ENCODE assay signal across 8 mouse cellular contexts in the genomic region with DNA sequence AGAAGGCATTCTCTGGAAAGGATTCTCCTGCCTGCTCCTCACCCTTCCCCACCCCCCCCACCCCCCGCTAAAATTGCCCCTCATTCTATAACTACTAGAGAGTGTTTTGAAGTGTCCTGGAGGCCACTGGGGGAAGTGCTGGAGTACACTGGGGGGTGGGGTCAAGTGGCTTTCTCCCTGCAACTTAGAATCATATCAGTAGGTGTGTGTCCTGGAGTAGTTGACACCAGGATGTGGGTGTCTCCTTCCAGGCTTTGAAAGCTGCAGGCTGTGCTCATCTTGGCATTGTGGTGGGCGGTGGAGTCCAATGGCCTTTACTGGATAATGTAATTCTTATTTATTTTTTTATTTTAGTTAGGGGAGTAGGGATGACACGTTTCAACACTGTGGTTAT. TPM values are rescaled to one million over a fixed set of nuclear protein-coding genes. Genes with fewer than 3 reads are reported as not detected.
DNase-seq lines count a peak whose midpoint lies in the region; ATAC-seq lines count a peak whose summit lies in the region.

No protein-coding gene starts in this region.

- peaks cover 10% of the 10 kb centered on the region for H3K4me1 ChIP-seq in midbrain, embryonic 13.5 days (replicated peaks)

- peak; percentile 25 to 35 for DNase-seq in heart, adult 18-20 months
- no peak for DNase-seq in heart, postnatal 25 days (ENCODE audit: low spot score)
- peak; percentile 31 for DNase-seq in heart, adult 8-10 months (ENCODE audit: low spot score)
- peak; percentile 7 to 22 for DNase-seq in kidney, postnatal 4 days
- no peak for DNase-seq in cerebellum, postnatal 14 days
- DNase-seq in right cerebral cortex, adult 2 months (ENCODE audit: low spot score in 2 of 2), result no peak
- DNase-seq in thymus, postnatal 10 days (ENCODE audit: low spot score in 2 of 2), result no peak

- no peaks in the 10 kb centered on the region for H3K9me3 ChIP-seq in midbrain, embryonic 13.5 days

- H3K27me3 ChIP-seq in midbrain, embryonic 13.5 days, result no peaks in the 10 kb centered on the region

- peak; percentile 61 for ATAC-seq in midbrain, embryonic 13.5 days

- 46% methylated on average over 3 of the region's 3 CpGs for WGBS in midbrain, embryonic 13.5 days

- peak overlapping the region; percentile 46 for H3K4me3 ChIP-seq in midbrain, embryonic 13.5 days (replicated peaks)

- H3K9ac ChIP-seq in midbrain, embryonic 13.5 days (replicated peaks), result 0 out of 2 replicates have a peak overlapping the region, but pooled peaks have one; percentile 56

- H3K4me2 ChIP-seq in midbrain, embryonic 13.5 days (replicated peaks), result peak overlapping the region; percentile 75

- intact Hi-C loops in heart, postnatal 25 days (cut with DNase I), result loop anchor here (2.0 to 5.0 kb wide), 2 partner anchors 232 to 498 kb away; no protein-coding TSS in a partner anchor

- no peaks in the 10 kb centered on the region for H3K36me3 ChIP-seq in midbrain, embryonic 13.5 days

- H3K27ac ChIP-seq in midbrain, embryonic 13.5 days, result no peak overlapping the region

RNA-seq across cellular contexts. Expression of gene Pdgfd, which starts 0.7 kb away (rescaled TPM):
- total RNA-seq in heart, adult 18-20 months (2021), result 10 to 100 TPM; 10.7 to 13.7 TPM
- 10 to 100 TPM; 11.9 to 13.4 TPM for total RNA-seq in heart, postnatal 25 days (2021)
- 10 to 100 TPM in 3 of 4 experiments, 1 to 10 TPM in 1; 9.5 to 14.8 (median 11.1) TPM for total RNA-seq in heart, adult 8-10 months (2022)
- 1.4 and 1.7 TPM in 2 replicates for polyA plus RNA-seq in midbrain, embryonic 13.5 days (2015; fragmentation: Nextera tagmentation; extraction: Ambion mirVana)

Comparison
In these comparisons a context has a peak if more than half of its experiments do, and no peak if none do; other contexts are left out.
1. DNase-seq: peak in heart, adult 18-20 months (2 of 2), heart, adult 8-10 months (single experiment) and kidney, postnatal 4 days (2 of 2); none in heart, postnatal 25 days (single experiment), cerebellum, postnatal 14 days (0 of 2), right cerebral cortex, adult 2 months (0 of 2) and thymus, postnatal 10 days (0 of 2).